Mouse (Mus musculus) midbrain, postnatal 0 days (tissue): ENCODE data around the gene Grifin. TPM values are rescaled to one million over a fixed set of nuclear protein-coding genes. Genes with fewer than 3 reads are reported as not detected.

Experiments used
- ATAC-seq: fragments of 200-750 bp; cut with Nextera tagmentation; 2 replicates; pipeline ENCODE4 v1.8.0; 2017; ENCODE audit warnings: moderate number of reproducible peaks, mild to moderate bottlenecking, moderate TSS enrichment, moderate library complexity; ENCODE audit not compliant: low FRiP score
- DNase-seq: peaks from one replicate; pipeline ENCODE4 v3.0.0-alpha.2; 2015; ENCODE audit warnings: low spot score
- H3K27ac ChIP-seq: fragments of 300-500 bp; sonication (generic); 2 replicates; pipeline ENCODE4 v1.5.1; 2014; ENCODE audit warnings: low read depth, mild to moderate bottlenecking, low read length, mixed read lengths
- H3K27me3 ChIP-seq: fragments of 300-500 bp; sonication (generic); 2 replicates; pipeline ENCODE4 v1.6.1; 2014; ENCODE audit warnings: low read length, control low read depth, mixed read lengths; ENCODE audit not compliant: insufficient read depth
- H3K36me3 ChIP-seq: fragments of 300-500 bp; sonication (generic); 2 replicates; pipeline ENCODE4 v1.6.1; 2014; ENCODE audit warnings: low read length, control low read depth, mixed read lengths; ENCODE audit not compliant: insufficient read depth
- H3K4me1 ChIP-seq: fragments of 300-500 bp; sonication (generic); 2 replicates; pipeline ENCODE4 v1.6.1; 2014; ENCODE audit warnings: mild to moderate bottlenecking, control low read depth, antibody characterized with exemption, low read length, mixed read lengths; ENCODE audit not compliant: insufficient read depth
- H3K4me2 ChIP-seq: fragments of 300-500 bp; sonication (generic); 2 replicates; pipeline ENCODE4 v1.6.1; 2014; ENCODE audit warnings: low read depth, mild to moderate bottlenecking, low read length, mixed read lengths; ENCODE audit not compliant: poor library complexity, severe bottlenecking
- H3K4me3 ChIP-seq: fragments of 300-500 bp; sonication (generic); 2 replicates; pipeline ENCODE4 v1.5.1; 2014; ENCODE audit warnings: low read depth, mild to moderate bottlenecking, low read length, moderate library complexity
- H3K9ac ChIP-seq: fragments of 300-500 bp; sonication (generic); replicated peaks from 2 replicates; pipeline ENCODE4 v1.6.1; 2014; ENCODE audit warnings: mild to moderate bottlenecking, low read length, moderate library complexity, mixed read lengths; ENCODE audit not compliant: poor library complexity, severe bottlenecking
- H3K9me3 ChIP-seq: fragments of 300-500 bp; sonication (generic); 2 replicates; pipeline ENCODE4 v1.6.1; 2016; ENCODE audit warnings: low read length, control low read depth
- CTCF ChIP-seq: IDR thresholded peaks from 2 replicates; pipeline ENCODE4 v1.5.1; 2016; ENCODE audit warnings: antibody characterized with exemption, mild to moderate bottlenecking
- WGBS: fragments of 180-500 bp; shearing (Covaris S2); extraction: QIAGEN DNeasy Blood & Tissue Kit; methylation state at CpG from one replicate; pipeline ENCODE4 v1.1.7; 2014; 5-methylcytosine and 5-hydroxymethylcytosine counted together
- polyA plus RNA-seq: library from polyadenylated mRNA; unstranded; fragments of >200 nt; fragmentation: Nextera tagmentation; extraction: Ambion mirVana; gene quantifications from 2 replicates; pipeline ENCODE4 v1.2.1, GENCODE M21; 2015
- total RNA-seq: library from RNA; depleted of rRNA; stranded (reverse); fragments of >200 nt; gene quantifications from 2 replicates; pipeline ENCODE4 v1.2.3, GENCODE M21; 2014

Gene Grifin
- total and polyA plus RNA-seq, 2 experiments from 2014 or later, result not detected

DNA sequence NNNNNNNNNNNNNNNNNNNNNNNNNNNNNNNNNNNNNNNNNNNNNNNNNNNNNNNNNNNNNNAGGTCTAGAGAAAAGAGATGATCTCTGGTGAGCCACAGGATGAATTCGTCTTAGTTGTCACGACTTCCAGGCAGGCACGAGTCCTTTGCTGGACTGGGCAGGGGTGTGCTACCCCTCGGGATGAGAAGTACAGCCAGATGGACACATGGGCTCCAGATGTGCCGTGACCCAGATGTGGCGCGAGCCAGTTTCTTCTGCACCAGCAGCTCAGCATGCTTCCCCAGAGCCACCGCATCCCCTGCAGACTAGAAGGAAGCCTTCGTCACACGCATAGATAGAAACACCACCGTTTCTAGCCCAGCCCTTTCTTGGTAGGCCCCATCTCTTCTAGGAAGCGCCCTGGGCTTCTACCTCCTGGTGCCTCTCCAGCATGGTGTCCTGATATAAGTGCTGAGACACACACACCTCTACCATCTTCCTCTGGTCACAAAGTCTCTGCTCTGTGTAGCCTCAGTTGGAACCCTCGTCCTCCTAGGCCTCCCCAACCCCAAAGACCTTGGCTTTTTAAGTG, 26.7 kb downstream of the Grifin start:
- Histone ChIP-seq H3K27me3 (no peaks in the 10 kb centered on the region), H3K27ac (no peak overlapping the region), H3K9me3 (no peaks in the 10 kb centered on the region), H3K4me3 (no peak overlapping the region), H3K36me3 (no peaks in the 10 kb centered on the region), H3K9ac (no peak overlapping the region), H3K4me1 (no peaks in the 10 kb centered on the region), H3K4me2 (no peak overlapping the region)
- ATAC-seq (no peak), DNase-seq (no peak)
- no peak for TF ChIP-seq CTCF
- WGBS, result 79% methylated on average over 13 of the region's 13 CpGs

DNA sequence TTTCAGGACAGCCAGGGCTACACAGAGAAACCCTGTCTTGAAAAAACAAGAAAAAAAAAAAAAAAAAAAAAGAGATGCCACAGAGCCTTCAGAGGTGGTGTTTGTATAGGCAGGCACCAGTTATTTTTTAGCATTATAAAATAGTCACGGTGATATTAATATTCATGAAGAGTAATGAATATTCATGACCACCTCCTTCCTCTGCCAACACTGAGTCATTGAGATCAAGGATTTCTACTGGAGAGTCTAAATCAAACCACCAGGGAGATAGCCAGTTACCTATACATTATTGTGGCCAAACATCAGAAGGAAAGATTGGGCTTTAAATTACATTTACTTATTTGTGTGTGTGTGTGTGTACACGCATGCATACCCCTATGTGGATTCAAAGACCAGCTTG, 38.1 kb downstream of the Grifin start:
- ATAC-seq (no peak), DNase-seq (no peak)
- Histone ChIP-seq H3K4me2 (no peak overlapping the region), H3K27ac (no peak overlapping the region), H3K4me1 (no peaks in the 10 kb centered on the region), H3K36me3 (peaks cover 22% of the 10 kb centered on the region), H3K9me3 (no peaks in the 10 kb centered on the region), H3K27me3 (no peaks in the 10 kb centered on the region), H3K9ac (no peak overlapping the region), H3K4me3 (no peak overlapping the region)
- 52% methylated on average over 2 of the region's 2 CpGs for WGBS
- no peak for TF ChIP-seq CTCF

DNA sequence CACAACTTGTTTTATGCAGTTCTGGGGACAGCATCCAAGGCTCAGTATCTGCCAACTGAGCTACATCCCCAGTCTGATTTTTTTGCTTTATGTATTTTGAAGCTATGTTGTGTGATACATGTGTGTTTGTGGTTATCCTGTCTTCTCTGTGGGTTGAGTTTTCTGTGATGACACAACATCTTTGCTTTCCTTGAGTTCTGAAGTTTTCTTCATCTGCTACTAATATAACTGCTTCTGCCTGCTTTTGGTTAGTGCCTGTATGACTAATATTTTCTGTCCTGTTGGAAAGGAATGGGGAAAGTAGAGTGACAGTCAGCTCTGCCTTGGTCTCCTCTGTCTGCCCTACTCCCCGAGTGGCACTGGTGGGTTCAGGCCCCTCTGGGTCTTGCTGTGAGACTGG, 43.7 kb downstream of the Grifin start:
- no peak overlapping the region for H3K27ac ChIP-seq
- H3K4me1 ChIP-seq, result no peaks in the 10 kb centered on the region
- ATAC-seq (no peak), DNase-seq (no peak)
- no peak overlapping the region for H3K4me3 ChIP-seq
- WGBS, result 85% methylated on average over 1 of the region's 1 CpGs
- no peaks in the 10 kb centered on the region for H3K9me3 ChIP-seq
- H3K9ac ChIP-seq, result no peak overlapping the region
- no peak overlapping the region for H3K4me2 ChIP-seq
- peaks cover 18% of the 10 kb centered on the region for H3K36me3 ChIP-seq
- no peaks in the 10 kb centered on the region for H3K27me3 ChIP-seq
- no peak for TF ChIP-seq CTCF

DNA sequence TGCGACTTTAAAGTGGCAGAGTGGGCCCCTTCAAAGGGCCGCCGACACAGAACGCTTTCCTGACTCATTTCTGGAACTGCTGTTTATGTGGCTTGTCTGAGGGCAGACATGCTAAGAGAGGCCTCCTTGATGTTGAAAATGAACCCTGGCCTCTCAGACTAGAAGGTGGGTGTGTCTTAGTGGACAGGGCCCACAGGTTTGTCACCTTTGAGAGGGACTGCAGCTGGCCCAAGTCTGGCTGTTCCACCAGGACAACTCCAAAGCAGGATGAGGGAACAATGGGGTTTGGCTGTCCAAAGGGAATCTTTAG, 47.0 kb downstream of the Grifin start:
- no peak for DNase-seq

DNA sequence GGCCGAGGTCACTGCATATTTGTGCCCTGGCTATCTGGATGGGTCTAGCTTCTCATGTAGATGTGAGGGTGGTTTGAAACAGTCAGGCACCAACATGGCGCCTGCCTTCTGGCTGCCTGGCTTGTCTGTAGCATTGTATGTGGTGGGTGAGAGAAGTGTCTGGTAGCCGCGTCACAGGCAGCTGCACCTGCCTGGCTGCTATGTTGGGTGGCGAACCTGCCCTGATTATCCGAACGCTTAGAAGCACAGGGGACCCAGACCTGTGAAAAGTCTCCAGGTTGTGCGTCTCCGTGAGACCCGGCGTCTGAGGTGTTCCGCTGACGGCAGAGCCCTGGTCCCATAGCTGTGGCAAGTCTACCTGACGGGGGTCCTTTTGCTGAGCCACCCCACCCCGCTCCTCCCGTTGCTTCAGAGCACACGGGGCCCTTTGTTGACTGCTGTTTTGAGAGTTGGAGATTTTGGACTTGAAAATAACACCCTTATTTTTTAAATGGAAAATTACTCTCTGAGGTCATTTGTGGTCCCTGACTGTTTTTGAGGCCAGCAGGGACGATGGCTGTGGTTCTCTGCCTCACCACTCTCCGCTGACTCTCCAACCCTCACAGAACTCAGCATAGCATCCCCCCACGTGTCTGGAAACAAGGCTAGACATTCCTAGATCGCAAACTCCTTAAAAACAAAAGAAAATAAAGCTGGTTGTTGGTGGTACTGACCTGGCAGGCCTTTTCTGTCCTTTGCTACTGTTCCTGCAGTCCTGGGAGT, 47.5 kb downstream of the Grifin start:
- ATAC-seq, result no peak
- TF ChIP-seq CTCF, result no peak
- H3K4me3 ChIP-seq, result no peak overlapping the region
- no peak overlapping the region for H3K4me2 ChIP-seq
- H3K4me1 ChIP-seq, result no peaks in the 10 kb centered on the region
- no peaks in the 10 kb centered on the region for H3K9me3 ChIP-seq
- H3K27me3 ChIP-seq, result no peaks in the 10 kb centered on the region
- no peaks in the 10 kb centered on the region for H3K36me3 ChIP-seq
- H3K9ac ChIP-seq, result no peak overlapping the region
- no peak overlapping the region for H3K27ac ChIP-seq
- WGBS, result 89% methylated on average over 21 of the region's 21 CpGs
- DNase-seq, result no peak

More for the DNA sequence above, 47.0 kb downstream of the Grifin start:
- H3K27me3 ChIP-seq, result no peaks in the 10 kb centered on the region
- H3K4me2 ChIP-seq, result no peak overlapping the region
- H3K9me3 ChIP-seq, result no peaks in the 10 kb centered on the region
- 88% methylated on average over 4 of the region's 4 CpGs for WGBS
- H3K36me3 ChIP-seq, result no peaks in the 10 kb centered on the region
- no peak for ATAC-seq
- H3K4me1 ChIP-seq, result no peaks in the 10 kb centered on the region
- no peak overlapping the region for H3K4me3 ChIP-seq
- no peak overlapping the region for H3K9ac ChIP-seq
- no peak overlapping the region for H3K27ac ChIP-seq
- no peak for TF ChIP-seq CTCF

DNA sequence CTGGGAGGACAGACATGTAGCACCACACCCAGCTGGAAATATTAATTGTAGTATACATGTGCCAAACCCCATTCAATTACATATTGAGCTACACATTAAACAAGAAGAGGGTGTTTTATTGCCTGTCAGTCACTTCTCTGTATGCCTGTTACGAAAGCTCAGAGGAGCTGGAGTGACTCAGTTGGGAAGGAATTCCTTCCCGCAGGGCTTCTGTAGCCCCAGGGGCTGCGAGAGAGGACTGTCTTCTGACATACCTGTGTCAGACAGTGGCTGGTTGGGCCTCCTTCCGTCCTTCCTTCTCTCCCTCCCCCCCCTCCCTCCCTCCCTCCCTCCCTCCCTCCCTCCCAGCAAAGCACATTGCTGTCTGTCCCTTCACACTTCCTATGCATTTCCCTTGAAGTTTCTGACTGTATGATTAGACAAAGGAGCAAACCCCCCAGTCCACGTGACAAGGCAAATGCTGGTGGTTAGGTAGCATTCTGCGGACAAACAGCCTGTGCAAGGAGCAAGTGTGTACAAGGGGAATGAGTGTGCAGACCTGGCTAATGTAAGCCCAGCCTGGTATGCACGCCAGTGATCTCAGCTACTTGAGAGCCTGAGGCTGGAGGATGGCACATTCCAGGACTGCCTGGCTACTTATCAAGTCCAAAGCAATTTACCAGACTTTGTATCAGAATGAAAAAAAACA, 49.9 kb downstream of the Grifin start:
- Histone ChIP-seq H3K36me3 (no peaks in the 10 kb centered on the region), H3K4me1 (no peaks in the 10 kb centered on the region), H3K9me3 (no peaks in the 10 kb centered on the region), H3K27ac (no peak overlapping the region), H3K27me3 (no peaks in the 10 kb centered on the region), H3K9ac (no peak overlapping the region), H3K4me2 (no peak overlapping the region), H3K4me3 (no peak overlapping the region)
- WGBS, result 57% methylated on average over 7 of the region's 7 CpGs
- no peak for DNase-seq
- TF ChIP-seq CTCF, result no peak
- ATAC-seq, result no peak
